Mouse (Mus musculus) CH12.LX (cell line): ENCODE measurements at regions not wholly inside any gene's neighbourhood (a gene's known extent, or its start where the extent isn't known, plus 50 kb on each side); places are given as distances from the start of the nearest gene placed in this dataset.

Source experiments
- DNase-seq: peaks from one replicate; pipeline ENCODE4 v3.0.0-alpha.2; 2013; ENCODE audit errors: extremely low read depth
- H3K27ac ChIP-seq: 2 replicates; pipeline ENCODE4 v1.5.1; 2012; ENCODE audit warnings: low read depth, mild to moderate bottlenecking, control low read depth, moderate library complexity; ENCODE audit not compliant: insufficient read depth
- H3K27me3 ChIP-seq: replicated peaks from 2 replicates; pipeline ENCODE3; 2012; ENCODE audit warnings: inconsistent platforms
- H3K36me3 ChIP-seq, 2 experiments: replicated peaks in 1 of 2; 2 replicates each; pipeline versions ENCODE3 to v1.6.1; 2012; ENCODE audit warnings: inconsistent platforms in 1 of 2, low read length in 1 of 2, mild to moderate bottlenecking in 1 of 2, mixed read lengths in 1 of 2, moderate library complexity in 1 of 2; ENCODE audit not compliant: control insufficient read depth in 1 of 2, insufficient read depth in 1 of 2
- H3K4me1 ChIP-seq, 2 experiments: 2 replicates each; pipeline ENCODE4 v1.6.1; 2012; ENCODE audit warnings: inconsistent platforms in 1 of 2, moderate library complexity in 1 of 2; ENCODE audit not compliant: insufficient read depth in 2 of 2, control insufficient read depth in 1 of 2
- H3K4me2 ChIP-seq: 2 replicates; pipeline ENCODE4 v1.6.1; 2012; ENCODE audit warnings: low read depth, mild to moderate bottlenecking, control low read depth; ENCODE audit not compliant: poor library complexity, insufficient read depth, severe bottlenecking
- H3K4me3 ChIP-seq, 3 experiments: fragments of 150-350 bp in 1 of 3; sonication (generic) in 1 of 3; replicated peaks in 1 of 3; 2 replicates each; pipeline versions ENCODE3 to v1.5.1; 2011 to 2012; ENCODE audit warnings: low read depth in 2 of 3, low read length in 2 of 3, mild to moderate bottlenecking in 2 of 3, moderate library complexity in 2 of 3, control low read depth in 1 of 3, improper control_type of control experiment in 1 of 3, inconsistent platforms in 1 of 3, mixed read lengths in 1 of 3; ENCODE audit not compliant: poor library complexity in 1 of 3
- H3K79me2 ChIP-seq: replicated peaks from 2 replicates; pipeline ENCODE4 v1.6.1; 2012; ENCODE audit warnings: mild to moderate bottlenecking, moderate library complexity; ENCODE audit not compliant: control insufficient read depth, poor library complexity, insufficient read depth, severe bottlenecking; ENCODE audit errors: extremely low read depth
- H3K9ac ChIP-seq: 2 replicates; pipeline ENCODE4 v1.6.1; 2012; ENCODE audit warnings: low read depth, mild to moderate bottlenecking, control low read depth, moderate library complexity; ENCODE audit not compliant: insufficient read depth
- H3K9me3 ChIP-seq: replicated peaks from 2 replicates; pipeline ENCODE3; 2012; ENCODE audit warnings: low read length, inconsistent platforms, mixed read lengths
- CHD1 ChIP-seq: IDR thresholded peaks from 2 replicates; pipeline ENCODE4 v1.6.1; 2012; ENCODE audit warnings: low read depth, low read length, improper control_type of control experiment, inconsistent platforms
- E2F4 ChIP-seq: IDR thresholded peaks from 2 replicates; pipeline ENCODE4 v1.6.1; 2011; ENCODE audit warnings: low read depth, low read length, improper control_type of control experiment; ENCODE audit not compliant: insufficient replicate concordance
- ELF1 ChIP-seq: IDR thresholded peaks from 2 replicates; pipeline ENCODE4 v1.6.1; 2014; ENCODE audit warnings: low read depth, mild to moderate bottlenecking, inconsistent platforms, low read length, improper control_type of control experiment
- EP300 ChIP-seq: IDR thresholded peaks from 2 replicates; pipeline ENCODE4 v1.6.1; 2011; ENCODE audit warnings: low read length, improper control_type of control experiment
- GABPA ChIP-seq: IDR thresholded peaks from 2 replicates; pipeline ENCODE4 v1.6.1; 2012; ENCODE audit warnings: low read depth, low read length, improper control_type of control experiment, inconsistent platforms; ENCODE audit not compliant: insufficient replicate concordance
- HCFC1 ChIP-seq: IDR thresholded peaks from 2 replicates; pipeline ENCODE4 v1.6.1; 2012; ENCODE audit warnings: low read depth, mild to moderate bottlenecking, inconsistent platforms, low read length, improper control_type of control experiment
- IRF4 ChIP-seq: IDR thresholded peaks from 2 replicates; pipeline ENCODE4 v1.6.1; 2014; ENCODE audit warnings: low read depth, mild to moderate bottlenecking, inconsistent platforms, low read length, improper control_type of control experiment
- JUN ChIP-seq: IDR thresholded peaks from 2 replicates; pipeline ENCODE4 v1.6.1; 2011; ENCODE audit warnings: low read depth, mild to moderate bottlenecking, low read length, improper control_type of control experiment, moderate library complexity; ENCODE audit not compliant: insufficient read depth
- MAFK ChIP-seq: IDR thresholded peaks from 2 replicates; pipeline ENCODE4 v1.6.1; 2011; ENCODE audit warnings: low read length, improper control_type of control experiment; ENCODE audit not compliant: insufficient replicate concordance
- MAZ ChIP-seq: IDR thresholded peaks from 2 replicates; pipeline ENCODE4 v1.6.1; 2012; ENCODE audit warnings: low read depth, mild to moderate bottlenecking, inconsistent platforms, low read length, improper control_type of control experiment, moderate library complexity
- MEF2A ChIP-seq: IDR thresholded peaks from 2 replicates; pipeline ENCODE4 v1.6.1; 2014; ENCODE audit warnings: low read depth, mild to moderate bottlenecking, inconsistent platforms, low read length, improper control_type of control experiment, borderline replicate concordance
- MYC ChIP-seq: IDR thresholded peaks from 2 replicates; pipeline ENCODE4 v1.6.1; 2011; ENCODE audit warnings: low read depth, mild to moderate bottlenecking, improper control_type of control experiment, low read length
- NELFE ChIP-seq: IDR thresholded peaks from 2 replicates; pipeline ENCODE4 v1.6.1; 2011; ENCODE audit warnings: low read depth, low read length, improper control_type of control experiment
- NRF1 ChIP-seq: IDR thresholded peaks from 2 replicates; pipeline ENCODE4 v1.6.1; 2014; ENCODE audit warnings: low read depth, mild to moderate bottlenecking, inconsistent platforms, low read length, improper control_type of control experiment, moderate library complexity
- POLR2A ChIP-seq: IDR thresholded peaks from 2 replicates; pipeline ENCODE4 v1.6.1; 2011; ENCODE audit warnings: low read depth, mild to moderate bottlenecking, improper control_type of control experiment, low read length
- RCOR1 ChIP-seq: conservative IDR thresholded peaks from 2 replicates; pipeline ENCODE4 v1.6.1; 2012; ENCODE audit warnings: low read depth, mild to moderate bottlenecking, inconsistent platforms, low read length, improper control_type of control experiment
- SIN3A ChIP-seq: IDR thresholded peaks from 2 replicates; pipeline ENCODE4 v1.6.1; 2012; ENCODE audit warnings: low read length, improper control_type of control experiment, inconsistent platforms
- SMC3 ChIP-seq: IDR thresholded peaks from 2 replicates; pipeline ENCODE4 v1.6.1; 2011; ENCODE audit warnings: low read depth, low read length, improper control_type of control experiment
- USF1 ChIP-seq: IDR thresholded peaks from 2 replicates; pipeline ENCODE4 v1.6.1; 2014; ENCODE audit warnings: low read depth, mild to moderate bottlenecking, inconsistent platforms, low read length, improper control_type of control experiment
- ZKSCAN1 ChIP-seq: IDR thresholded peaks from 2 replicates; pipeline ENCODE4 v1.6.1; 2012; ENCODE audit warnings: low read depth, inconsistent platforms, low read length, improper control_type of control experiment, borderline replicate concordance
- ZNF384 ChIP-seq: IDR thresholded peaks from 2 replicates; pipeline ENCODE4 v1.6.1; 2012; ENCODE audit warnings: low read depth, low read length, improper control_type of control experiment, inconsistent platforms
- dilution Hi-C: fragments of 300-500 bp; cut with MboI; formaldehyde crosslinking; loops from 2 replicates; pipeline ENCODE4 v1.14.3; 2020; ENCODE audit warnings: low sequenced_read_pairs; ENCODE audit not compliant: extremely low pct_unique_long_range_greater_than_20kb, extremely low pct_ligation_motif_present
- in situ Hi-C: fragments of 300-500 bp; cut with MboI; formaldehyde crosslinking; loops from 3 replicates; pipeline ENCODE4 v1.14.3; 2019; ENCODE audit warnings: low sequenced_read_pairs, low pct_ligation_motif_present, low pct_unique_long_range_greater_than_20kb, mixed read lengths

DNA sequence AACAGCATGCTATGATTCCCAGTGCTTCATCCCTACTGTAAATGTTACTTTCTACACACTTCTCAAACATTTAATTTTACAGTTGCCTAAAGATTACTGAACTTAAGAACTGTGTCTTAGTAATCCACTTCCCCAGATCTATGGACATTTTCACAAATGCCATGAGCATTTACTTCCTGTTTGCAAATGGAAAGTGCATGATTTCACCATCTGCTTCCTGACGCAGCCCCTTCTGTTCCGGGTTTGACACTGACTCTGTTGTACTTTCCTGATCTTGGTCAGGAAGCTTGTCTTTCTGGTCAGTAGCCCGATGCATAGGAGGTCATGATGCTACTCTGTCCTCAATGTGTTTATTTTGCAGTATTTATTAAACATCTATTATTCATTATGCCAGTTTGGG, 493.5 kb downstream of the Htr1b start:
- DNase-seq, result no peak
- no peaks in the 10 kb centered on the region for H3K27me3 ChIP-seq
- H3K9me3 ChIP-seq, result no peaks in the 10 kb centered on the region
- H3K9ac ChIP-seq, result no peak overlapping the region
- H3K79me2 ChIP-seq, result no peaks in the 10 kb centered on the region
- in situ Hi-C loops, result no loop called here
- no peak overlapping the region for H3K4me2 ChIP-seq
- no peaks in the 10 kb centered on the region for H3K4me1 ChIP-seq
- no peak for TF ChIP-seq ZKSCAN1
- TF ChIP-seq EP300, result no peak
- H3K4me3 ChIP-seq, result no peak overlapping the region
- H3K27ac ChIP-seq, result no peak overlapping the region
- no peaks in the 10 kb centered on the region for H3K36me3 ChIP-seq
- dilution Hi-C loops, result no loop called here

DNA sequence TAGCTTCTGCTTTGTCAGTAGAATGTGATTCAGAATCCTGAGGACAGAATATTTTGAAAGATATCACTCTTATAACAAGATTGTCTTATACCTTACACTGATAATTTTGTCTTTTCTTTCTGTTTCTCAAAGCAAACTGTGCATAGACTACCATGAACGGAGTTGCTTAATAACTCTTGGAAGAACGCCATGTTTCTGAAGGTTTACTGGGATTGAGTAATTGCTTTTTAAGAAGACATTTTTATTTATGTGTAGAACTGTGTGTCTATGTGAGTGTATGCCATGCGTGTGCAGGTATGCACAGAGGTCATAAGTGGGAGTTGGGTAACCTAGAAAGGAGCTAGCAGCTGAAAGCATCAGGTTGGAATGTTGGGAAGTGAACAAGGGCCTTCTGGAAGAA, 497.3 kb downstream of the Htr1b start:
- no peak overlapping the region for H3K27ac ChIP-seq
- no peak overlapping the region for H3K4me3 ChIP-seq
- no peaks in the 10 kb centered on the region for H3K79me2 ChIP-seq
- no peak for DNase-seq
- dilution Hi-C loops, result no loop called here
- H3K4me2 ChIP-seq, result no peak overlapping the region
- no peaks in the 10 kb centered on the region for H3K4me1 ChIP-seq
- H3K9me3 ChIP-seq, result no peaks in the 10 kb centered on the region
- H3K36me3 ChIP-seq, result no peaks in the 10 kb centered on the region
- in situ Hi-C loops, result no loop called here
- H3K27me3 ChIP-seq, result no peaks in the 10 kb centered on the region
- TF ChIP-seq CHD1, result no peak
- no peak for TF ChIP-seq GABPA
- TF ChIP-seq HCFC1, result no peak
- TF ChIP-seq SMC3, result no peak
- TF ChIP-seq MEF2A, result no peak
- no peak for TF ChIP-seq E2F4
- TF ChIP-seq IRF4, result no peak
- TF ChIP-seq MAFK, result no peak
- no peak for TF ChIP-seq ELF1
- no peak overlapping the region for H3K9ac ChIP-seq

DNA sequence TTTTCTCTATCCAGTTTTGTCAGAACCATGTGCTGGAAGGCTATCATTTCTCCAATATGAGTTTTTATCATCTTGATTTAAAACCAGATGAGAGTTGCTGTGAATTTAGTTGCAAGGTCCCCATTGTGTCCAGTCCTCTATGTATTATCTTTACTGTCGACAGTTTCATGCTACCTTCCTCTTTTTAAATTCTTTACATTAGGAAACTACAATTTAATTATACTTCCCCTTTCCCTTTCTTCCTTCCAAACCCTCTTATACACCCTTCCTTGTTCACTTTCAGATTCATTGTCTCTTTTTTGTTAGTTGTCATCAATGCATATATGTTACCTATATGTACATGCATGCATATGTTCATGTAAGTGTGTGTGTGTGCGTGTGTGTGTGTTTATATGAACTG, 520.6 kb downstream of the Htr1b start:
- no peaks in the 10 kb centered on the region for H3K36me3 ChIP-seq
- H3K4me1 ChIP-seq, result peaks cover 0 to 3% of the 10 kb centered on the region in 2 experiments; a peak in 1 of 4 replicates
- H3K27me3 ChIP-seq, result no peaks in the 10 kb centered on the region
- no peak overlapping the region for H3K9ac ChIP-seq
- H3K4me2 ChIP-seq, result no peak overlapping the region
- dilution Hi-C loops (no loop called here), in situ Hi-C loops (no loop called here)
- TF ChIP-seq MAFK (no peak), NELFE (no peak), NRF1 (no peak), IRF4 (no peak), POLR2A (no peak), MAZ (no peak), JUN (no peak), MYC (no peak), USF1 (no peak), EP300 (no peak), CHD1 (no peak), RCOR1 (no peak), ZNF384 (no peak), SIN3A (no peak)
- H3K79me2 ChIP-seq, result no peaks in the 10 kb centered on the region
- H3K9me3 ChIP-seq, result no peaks in the 10 kb centered on the region
- no peak overlapping the region for H3K27ac ChIP-seq
- no peak for DNase-seq
- no peak overlapping the region for H3K4me3 ChIP-seq
